17 mouse cellular contexts compared by ENCODE assay signal in the genomic region with DNA sequence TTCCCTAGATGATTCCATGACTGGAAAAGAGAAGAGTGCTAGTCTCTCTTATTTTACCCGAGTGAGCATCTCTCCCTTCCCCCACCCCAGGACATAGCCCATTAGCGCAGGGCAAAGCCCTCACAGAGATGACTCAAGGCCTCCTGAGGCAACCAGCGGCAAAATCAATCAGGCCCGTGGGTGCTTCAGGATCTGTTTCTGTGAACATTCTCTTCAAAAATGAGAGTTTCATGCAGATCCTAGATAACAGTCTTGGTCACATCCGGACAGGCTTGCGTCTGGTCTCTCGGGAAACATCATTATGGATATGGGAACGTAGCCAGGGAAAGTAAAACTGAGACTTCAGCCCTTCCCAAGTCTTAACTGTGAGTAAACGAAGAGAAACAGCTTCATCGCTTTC.
A peak's percentile ranks its signal among the peaks of the same experiment; 100 is the strongest.
DNase-seq lines count a peak whose midpoint lies in the region; TF ChIP-seq lines count a peak whose summit lies in the region.
"Had no signal": no experiment of that assay in that cellular context is flagged by ENCODE, and none has a peak within 500 bp of the region (broad histone marks: within the 10 kb centered on the region; RNA-seq: fewer than 3 reads in every experiment).

No protein-coding gene starts in this region.

- peak overlapping the region; percentile 66 for H3K27ac ChIP-seq in gastrocnemius, adult 2 months
- H3K27ac ChIP-seq: embryonic facial prominence, embryonic 15.5 days; hindbrain, embryonic 10.5 days; limb, embryonic 10.5 days; midbrain, embryonic 12.5 days had no signal

- intact Hi-C loops in gastrocnemius, adult 2 months (cut with DNase I): no loop called here
- intact Hi-C loops in gastrocnemius, postnatal 14 days (cut with DNase I; ENCODE audit: low total_unique reads): no loop called here

- no peak overlapping the region; the same call in 1 of the 2 replicates for H3K4me3 ChIP-seq in gastrocnemius, adult 2 months
- H3K4me3 ChIP-seq: embryonic facial prominence, embryonic 15.5 days; hindbrain, embryonic 10.5 days; limb, embryonic 10.5 days; midbrain, embryonic 12.5 days had no signal

- DNase-seq in gastrocnemius, adult 2 months: no peak
- DNase-seq in gastrocnemius, postnatal 14 days: no peak
- DNase-seq in kidney, adult 11 months: peak; percentile 10
- no peak for DNase-seq in kidney, adult 18-20 months
- DNase-seq in NIH3T3 (ENCODE audit: low read depth): peak; percentile 53
- peak; percentile 64 for DNase-seq in kidney, postnatal 14 days
- DNase-seq in neural tube, embryonic 10.5 days (ENCODE audit: extremely low spot score, low spot score): no peak
- DNase-seq: adrenal gland, postnatal 14 days; cerebellum, adult 11-12 months; cerebellum, postnatal 25 days; embryo, embryonic 11 days; liver, postnatal 0 days; thymus, postnatal 25 days had no signal

- TF ChIP-seq CTCF in gastrocnemius, adult 2 months (IDR thresholded peaks at IDR 0.05): no peak

Comparison
In these comparisons a context has a peak if more than half of its experiments do, and no peak if none do; other contexts are left out.
1. DNase-seq: peak in kidney, adult 11 months (single experiment), NIH3T3 (single experiment) and kidney, postnatal 14 days (single experiment); none in gastrocnemius, adult 2 months (single experiment), gastrocnemius, postnatal 14 days (single experiment), kidney, adult 18-20 months (single experiment) and neural tube, embryonic 10.5 days (single experiment).